Mouse (Mus musculus): ENCODE data around the gene Cpsf7. TPM values are rescaled to one million over a fixed set of nuclear protein-coding genes. Genes with fewer than 3 reads are reported as not detected.

The Cpsf7 gene
- 10 to 100 TPM; 23.8 to 25.2 TPM for total RNA-seq (2021)
- polyA plus RNA-seq (2012; rRNA removed) = 20.6 and 37.7 TPM in 2 replicates
- long read RNA-seq, transcript Cpsf7-201 (10 exons, 3,500 nt) = major isoform, 5 of 8 reads
- long read RNA-seq, partial matches to known transcripts = 1 of 8 reads
- long read RNA-seq, other reads (novel, unspliced or antisense) = 2 of 8 reads

DNA sequence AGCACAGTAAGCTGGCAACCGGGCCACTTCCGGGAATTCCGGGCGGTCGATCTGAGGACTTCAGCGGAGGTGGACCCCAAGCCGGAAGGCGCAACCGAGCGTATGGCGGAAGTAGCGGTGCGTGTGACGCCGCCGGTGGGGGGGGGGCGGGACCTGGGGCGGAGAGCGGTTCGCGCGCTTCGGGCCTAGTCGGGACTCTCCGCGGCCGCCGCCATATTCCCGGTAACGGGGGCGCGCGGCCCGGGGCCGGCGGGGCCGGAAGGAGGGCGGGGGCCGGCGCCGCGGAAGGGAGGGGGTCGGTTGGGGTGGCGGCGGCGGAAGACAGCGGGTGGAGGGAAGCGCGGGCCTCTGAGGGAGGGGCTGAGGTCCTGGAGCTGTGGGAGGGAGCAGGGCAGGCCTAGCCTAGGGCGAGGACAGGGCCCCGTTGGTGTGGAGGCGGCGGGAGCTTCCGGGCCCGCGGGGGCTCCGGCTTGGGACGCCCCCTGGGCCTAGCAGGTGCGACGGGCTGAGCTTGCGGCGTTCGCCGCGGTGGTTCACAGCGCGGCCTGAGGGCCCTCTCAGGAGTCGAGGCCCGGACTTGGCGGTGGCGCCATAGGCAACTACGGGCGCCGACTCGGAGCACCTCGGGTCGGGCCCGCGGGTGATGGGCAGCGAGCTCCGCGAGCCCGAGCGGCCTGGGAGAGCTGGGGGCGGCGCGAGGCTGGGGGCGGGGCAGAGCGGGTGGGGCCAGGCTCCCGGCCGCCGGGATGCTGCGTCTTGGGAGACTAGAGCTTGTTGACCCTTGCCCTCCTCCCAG is at the start of gene Cpsf7:
TSS of gene Cpsf7 (plus strand) at position 161 of the 796 bp plus-strand sequence.
- peak; percentile 89 to 94 for DNase-seq
- WGBS = under 1% methylated on average over 81 of the region's 93 CpGs
- TF ChIP-seq POLR2A (IDR thresholded peaks at IDR 0.05; ENCODE audit: insufficient read depth, low read depth, low read length) (peak; percentile 73; the same call in 1 of the 2 replicates), CTCF (IDR thresholded peaks at IDR 0.05) (no peak), EP300 (IDR thresholded peaks at IDR 0.05; ENCODE audit: insufficient read depth, low read depth, low read length) (0 out of 2 replicates have a peak, but pooled peaks have one; percentile 48)
- Histone ChIP-seq H3K27ac (peak within 1 kb of the TSS; percentile 99), H3K4me3 (peak within 1 kb of the TSS; percentile 87), H3K9ac (ENCODE audit: low read depth, low read length) (peak within 1 kb of the TSS; percentile 95), H3K79me2 (replicated peaks; ENCODE audit: control insufficient read depth, insufficient read depth, low read length) (peaks cover 3% of the 10 kb centered on the region; the same call in 1 of the 2 replicates), H3K27me3 (ENCODE audit: control insufficient read depth, insufficient read depth, low read length) (no peaks in the 10 kb centered on the region), H3K36me3 (ENCODE audit: control insufficient read depth, insufficient read depth, low read length) (peaks cover 27% of the 10 kb centered on the region), H3K4me1 (ENCODE audit: control insufficient read depth, insufficient read depth, low read length) (peaks cover 10% of the 10 kb centered on the region)
- intact Hi-C loops (cut with DNase I) = loop anchor here (1.0 to 10.0 kb wide), 4 partner anchors 29 to 1479 kb away; partner anchors contain the start of genes Cyb561a3 and Tmem138

DNA sequence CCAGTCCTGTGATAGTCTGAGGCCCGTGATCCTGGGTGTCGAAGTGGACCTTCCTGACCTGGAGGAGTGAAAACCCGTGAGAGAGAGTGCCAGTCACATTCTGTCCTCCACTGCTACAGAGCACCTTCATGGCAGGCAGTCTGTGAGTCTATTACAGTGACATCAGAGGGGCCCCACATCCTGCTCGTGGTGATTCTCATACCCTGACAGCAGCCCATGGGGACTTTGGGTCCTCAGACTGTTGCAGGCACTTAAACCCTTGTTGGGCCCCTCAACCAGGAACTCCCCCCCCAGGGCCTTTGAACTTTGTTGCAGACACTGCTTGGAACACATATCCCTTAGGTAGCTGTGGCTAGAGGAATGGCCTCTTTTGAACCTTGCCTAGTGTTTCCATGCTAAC is 45.5 kb upstream of the Cpsf7 start:
- Histone ChIP-seq H3K36me3 (ENCODE audit: control insufficient read depth, insufficient read depth, low read length) (no peaks in the 10 kb centered on the region), H3K4me1 (ENCODE audit: control insufficient read depth, insufficient read depth, low read length) (no peaks in the 10 kb centered on the region), H3K27me3 (ENCODE audit: control insufficient read depth, insufficient read depth, low read length) (no peaks in the 10 kb centered on the region; the same call in 1 of the 2 replicates), H3K79me2 (replicated peaks; ENCODE audit: control insufficient read depth, insufficient read depth, low read length) (no peaks in the 10 kb centered on the region), H3K9ac (ENCODE audit: low read depth, low read length) (no peak overlapping the region), H3K27ac (no peak overlapping the region), H3K4me3 (no peak overlapping the region)
- no peak for DNase-seq
- intact Hi-C loops (cut with DNase I) = no loop called here
- TF ChIP-seq EP300 (IDR thresholded peaks at IDR 0.05; ENCODE audit: insufficient read depth, low read depth, low read length) (no peak), CTCF (IDR thresholded peaks at IDR 0.05) (no peak), POLR2A (IDR thresholded peaks at IDR 0.05; ENCODE audit: insufficient read depth, low read depth, low read length) (no peak)
- 49% methylated on average over 4 of the region's 4 CpGs for WGBS

GRCm38 (mm10) chr19:10482703-10483102 is 42.4 kb upstream of the Cpsf7 start, which contains the start of gene Ppp1r32:
Gene Ppp1r32, minus strand, starts transcription at chr19:10482928.
- H3K27me3 ChIP-seq (ENCODE audit: control insufficient read depth, insufficient read depth, low read length) = no peaks in the 10 kb centered on the region; the same call in 1 of the 2 replicates
- no peak within 1 kb of the TSS for H3K9ac ChIP-seq (ENCODE audit: low read depth, low read length)
- H3K36me3 ChIP-seq (ENCODE audit: control insufficient read depth, insufficient read depth, low read length) = no peaks in the 10 kb centered on the region
- TF ChIP-seq CTCF (IDR thresholded peaks at IDR 0.05) = no peak
- TF ChIP-seq POLR2A (IDR thresholded peaks at IDR 0.05; ENCODE audit: insufficient read depth, low read depth, low read length) = no peak
- no peak for TF ChIP-seq EP300 (IDR thresholded peaks at IDR 0.05; ENCODE audit: insufficient read depth, low read depth, low read length)
- no peaks in the 10 kb centered on the region for H3K4me1 ChIP-seq (ENCODE audit: control insufficient read depth, insufficient read depth, low read length)
- no peaks in the 10 kb centered on the region for H3K79me2 ChIP-seq (replicated peaks; ENCODE audit: control insufficient read depth, insufficient read depth, low read length)
- DNase-seq = no peak
- 34% methylated on average over 6 of the region's 6 CpGs for WGBS
- intact Hi-C loops (cut with DNase I) = loop anchor here (5.0 kb wide), 1 partner anchor 90 kb away; no protein-coding TSS in a partner anchor
- no peak within 1 kb of the TSS for H3K27ac ChIP-seq
- no peak within 1 kb of the TSS for H3K4me3 ChIP-seq

DNA sequence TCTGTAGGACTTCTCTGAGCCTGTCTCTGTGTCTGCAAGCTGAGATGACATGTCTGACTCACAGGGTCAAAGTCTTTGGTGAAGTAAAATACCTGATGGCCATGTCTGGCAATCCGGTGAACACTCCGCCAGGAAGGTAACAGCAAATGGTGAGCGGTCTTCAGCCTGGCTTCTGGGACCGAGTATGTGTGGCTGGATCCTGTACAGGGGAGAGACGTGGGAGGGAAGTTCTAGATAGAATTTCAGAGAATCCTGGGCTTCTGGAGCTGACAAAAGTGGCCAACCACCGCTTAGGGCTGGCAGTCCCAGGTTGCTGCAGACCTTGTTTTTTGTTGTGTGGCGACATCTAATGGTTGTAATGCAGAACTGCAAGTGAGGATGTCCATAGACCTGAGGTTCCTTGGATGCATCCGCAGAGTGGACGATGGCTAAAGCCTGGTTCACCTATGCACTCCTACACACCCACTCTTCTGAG is 38.8 kb upstream of the Cpsf7 start:
- intact Hi-C loops (cut with DNase I) = loop anchor here (1.0 to 2.0 kb wide), 3 partner anchors 37 to 228 kb away; no protein-coding TSS in a partner anchor
- peak; percentile 31 to 35 for DNase-seq

DNA sequence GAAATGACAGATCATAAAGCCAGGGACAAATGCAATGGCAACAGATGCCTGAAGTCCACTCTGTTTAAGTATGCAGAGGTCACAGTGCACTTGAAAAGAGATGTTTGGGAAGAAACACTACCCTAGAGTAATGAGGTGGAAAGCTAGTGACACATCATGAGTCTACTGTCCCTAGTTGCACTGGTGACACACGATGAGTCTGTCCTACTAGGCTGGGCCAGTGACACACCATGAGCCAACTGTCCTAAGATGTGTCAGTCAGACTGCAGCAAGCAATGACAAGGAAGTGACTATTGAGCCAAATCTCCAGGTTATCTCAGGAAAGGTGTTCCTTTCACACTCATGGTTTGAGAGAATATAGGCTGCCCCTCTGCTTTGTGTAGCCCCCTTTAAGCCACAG is 29.4 kb upstream of the Cpsf7 start:
- Histone ChIP-seq H3K36me3 (ENCODE audit: control insufficient read depth, insufficient read depth, low read length) (no peaks in the 10 kb centered on the region), H3K27me3 (ENCODE audit: control insufficient read depth, insufficient read depth, low read length) (no peaks in the 10 kb centered on the region; the same call in 1 of the 2 replicates), H3K4me1 (ENCODE audit: control insufficient read depth, insufficient read depth, low read length) (no peaks in the 10 kb centered on the region), H3K4me3 (no peak overlapping the region), H3K9ac (ENCODE audit: low read depth, low read length) (no peak overlapping the region), H3K27ac (no peak overlapping the region), H3K79me2 (replicated peaks; ENCODE audit: control insufficient read depth, insufficient read depth, low read length) (no peaks in the 10 kb centered on the region)
- no peak for DNase-seq
- 92% methylated on average over 1 of the region's 1 CpGs for WGBS
- no peak for TF ChIP-seq CTCF (IDR thresholded peaks at IDR 0.05)
- TF ChIP-seq POLR2A (IDR thresholded peaks at IDR 0.05; ENCODE audit: insufficient read depth, low read depth, low read length) = no peak
- TF ChIP-seq EP300 (IDR thresholded peaks at IDR 0.05; ENCODE audit: insufficient read depth, low read depth, low read length) = no peak
- intact Hi-C loops (cut with DNase I) = no loop called here

More for the DNA sequence above, 38.8 kb upstream of the Cpsf7 start:
- WGBS = 23% methylated on average over 9 of the region's 9 CpGs
- Histone ChIP-seq H3K4me3 (no peak overlapping the region), H3K9ac (ENCODE audit: low read depth, low read length) (no peak overlapping the region), H3K27me3 (ENCODE audit: control insufficient read depth, insufficient read depth, low read length) (no peaks in the 10 kb centered on the region), H3K36me3 (ENCODE audit: control insufficient read depth, insufficient read depth, low read length) (no peaks in the 10 kb centered on the region), H3K4me1 (ENCODE audit: control insufficient read depth, insufficient read depth, low read length) (no peaks in the 10 kb centered on the region), H3K79me2 (replicated peaks; ENCODE audit: control insufficient read depth, insufficient read depth, low read length) (no peaks in the 10 kb centered on the region), H3K27ac (no peak overlapping the region)
- TF ChIP-seq POLR2A (IDR thresholded peaks at IDR 0.05; ENCODE audit: insufficient read depth, low read depth, low read length) (no peak), EP300 (IDR thresholded peaks at IDR 0.05; ENCODE audit: insufficient read depth, low read depth, low read length) (peak; percentile 89), CTCF (IDR thresholded peaks at IDR 0.05) (peak; percentile 95)

Data from heart, adult 2 months (tissue).